Mouse (Mus musculus) liver, postnatal 0 days (tissue): ENCODE results near the gene Tspan14. TPM values are rescaled to one million over a fixed set of nuclear protein-coding genes. Genes with fewer than 3 reads are reported as not detected.
A peak's percentile ranks its signal among the peaks of the same experiment; 100 is the strongest.

Experiments
- ATAC-seq: fragments of 200-750 bp; cut with Nextera tagmentation; 2 replicates; pipeline ENCODE4 v1.8.0; 2017; ENCODE audit warnings: mild to moderate bottlenecking, moderate library complexity
- DNase-seq: peaks from one replicate; pipeline ENCODE4 v3.0.0-alpha.2; 2016
- H3K27ac ChIP-seq: fragments of 300-500 bp; sonication (generic); 2 replicates; pipeline ENCODE4 v1.5.1; 2014; ENCODE audit warnings: antibody characterized with exemption, moderate library complexity, mild to moderate bottlenecking, low read depth
- H3K27me3 ChIP-seq: fragments of 300-500 bp; sonication (generic); 2 replicates; pipeline ENCODE4 v1.6.1; 2014; ENCODE audit warnings: low read length, control low read depth, mixed read lengths; ENCODE audit not compliant: insufficient read depth
- H3K36me3 ChIP-seq: fragments of 300-500 bp; sonication (generic); replicated peaks from 2 replicates; pipeline ENCODE4 v1.6.1; 2014; ENCODE audit warnings: mild to moderate bottlenecking, control low read depth, low read length, moderate library complexity, mixed read lengths; ENCODE audit not compliant: insufficient read depth
- H3K4me1 ChIP-seq: fragments of 300-500 bp; sonication (generic); 2 replicates; pipeline ENCODE4 v1.6.1; 2014; ENCODE audit warnings: antibody characterized with exemption, mild to moderate bottlenecking, control low read depth; ENCODE audit not compliant: insufficient read depth
- H3K4me2 ChIP-seq: fragments of 300-500 bp; sonication (generic); 2 replicates; pipeline ENCODE4 v1.6.1; 2014; ENCODE audit warnings: low read depth, mild to moderate bottlenecking, low read length, moderate library complexity, mixed read lengths
- H3K4me3 ChIP-seq: fragments of 300-500 bp; sonication (generic); 2 replicates; pipeline ENCODE4 v1.5.1; 2014; ENCODE audit warnings: low read depth, low read length
- H3K9ac ChIP-seq: fragments of 300-500 bp; sonication (generic); replicated peaks from 2 replicates; pipeline ENCODE4 v1.6.1; 2014; ENCODE audit warnings: mild to moderate bottlenecking, moderate library complexity
- H3K9me3 ChIP-seq: fragments of 300-500 bp; sonication (generic); 2 replicates; pipeline ENCODE4 v1.6.1; 2016; ENCODE audit warnings: mild to moderate bottlenecking, control low read depth, low read length, mixed read lengths
- CTCF ChIP-seq: sonication (generic); IDR thresholded peaks from 2 replicates; pipeline ENCODE4 v1.5.1; 2016; ENCODE audit warnings: antibody characterized with exemption, low read depth
- EP300 ChIP-seq: IDR thresholded peaks from 2 replicates; pipeline ENCODE4 v1.6.1; 2016; ENCODE audit warnings: antibody characterized with exemption, low read depth, mild to moderate bottlenecking
- WGBS: fragments of 180-500 bp; shearing (Covaris S2); extraction: QIAGEN DNeasy Blood & Tissue Kit; methylation state at CpG from one replicate; pipeline ENCODE4 v1.1.7; 2014; ENCODE audit not compliant: insufficient replicate concordance; 5-methylcytosine and 5-hydroxymethylcytosine counted together
- polyA plus RNA-seq: library from polyadenylated mRNA; unstranded; fragments of >200 nt; fragmentation: Nextera tagmentation; extraction: Ambion mirVana; gene quantifications from 2 replicates; pipeline ENCODE4 v1.2.1, GENCODE M21; 2015

Tspan14 gene
- polyA plus RNA-seq, 1 experiment from 2014 or later = 24.9 TPM

DNA sequence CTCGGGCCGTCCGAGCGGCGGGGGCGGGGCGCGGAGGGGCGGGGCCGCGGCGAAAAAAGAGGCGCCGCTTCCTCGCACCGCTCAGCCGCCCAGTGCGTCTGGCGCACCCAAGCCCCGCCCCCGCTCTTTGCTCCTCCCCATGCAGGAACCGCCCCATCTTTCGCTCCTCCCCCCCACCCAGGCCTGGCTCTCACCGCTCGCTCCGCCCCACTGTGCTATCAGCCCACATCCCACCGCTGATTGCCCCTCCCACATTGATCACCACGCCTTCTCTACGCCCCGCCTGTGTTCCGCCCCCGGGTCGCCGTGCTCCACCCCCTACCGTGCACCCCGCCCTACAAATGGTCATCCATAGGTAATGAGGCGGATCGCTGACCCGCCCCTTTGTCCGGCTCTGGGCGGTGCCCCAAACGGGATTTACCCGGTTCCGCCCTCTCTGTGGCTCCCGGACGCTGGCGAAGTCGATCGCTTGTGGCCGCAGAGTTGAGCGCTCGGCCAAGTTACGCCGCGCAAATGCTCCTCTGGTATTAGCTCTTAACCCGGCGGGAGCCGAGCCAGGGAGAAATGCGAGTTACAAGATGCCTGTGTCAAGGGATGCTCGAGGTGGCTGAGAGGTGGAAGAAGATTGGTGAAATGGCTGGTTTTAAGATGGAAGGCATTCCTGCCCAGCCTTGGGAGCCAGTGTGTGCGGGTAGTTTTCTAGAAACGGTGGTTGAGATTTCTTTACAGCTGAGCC, 423 bp upstream of the Tspan14 start:
- Histone ChIP-seq H3K4me3 (peak overlapping the region; percentile 93), H3K27me3 (no peaks in the 10 kb centered on the region), H3K27ac (peak overlapping the region; percentile 98), H3K9me3 (no peaks in the 10 kb centered on the region), H3K4me1 (peaks cover 49% of the 10 kb centered on the region), H3K9ac (peak overlapping the region; percentile 99), H3K4me2 (peak overlapping the region; percentile 93), H3K36me3 (no peaks in the 10 kb centered on the region)
- 3% methylated on average over 45 of the region's 62 CpGs for WGBS
- peak; percentile 100 for DNase-seq
- TF ChIP-seq EP300 (no peak), CTCF (no peak)
- peak; percentile 88 for ATAC-seq

DNA sequence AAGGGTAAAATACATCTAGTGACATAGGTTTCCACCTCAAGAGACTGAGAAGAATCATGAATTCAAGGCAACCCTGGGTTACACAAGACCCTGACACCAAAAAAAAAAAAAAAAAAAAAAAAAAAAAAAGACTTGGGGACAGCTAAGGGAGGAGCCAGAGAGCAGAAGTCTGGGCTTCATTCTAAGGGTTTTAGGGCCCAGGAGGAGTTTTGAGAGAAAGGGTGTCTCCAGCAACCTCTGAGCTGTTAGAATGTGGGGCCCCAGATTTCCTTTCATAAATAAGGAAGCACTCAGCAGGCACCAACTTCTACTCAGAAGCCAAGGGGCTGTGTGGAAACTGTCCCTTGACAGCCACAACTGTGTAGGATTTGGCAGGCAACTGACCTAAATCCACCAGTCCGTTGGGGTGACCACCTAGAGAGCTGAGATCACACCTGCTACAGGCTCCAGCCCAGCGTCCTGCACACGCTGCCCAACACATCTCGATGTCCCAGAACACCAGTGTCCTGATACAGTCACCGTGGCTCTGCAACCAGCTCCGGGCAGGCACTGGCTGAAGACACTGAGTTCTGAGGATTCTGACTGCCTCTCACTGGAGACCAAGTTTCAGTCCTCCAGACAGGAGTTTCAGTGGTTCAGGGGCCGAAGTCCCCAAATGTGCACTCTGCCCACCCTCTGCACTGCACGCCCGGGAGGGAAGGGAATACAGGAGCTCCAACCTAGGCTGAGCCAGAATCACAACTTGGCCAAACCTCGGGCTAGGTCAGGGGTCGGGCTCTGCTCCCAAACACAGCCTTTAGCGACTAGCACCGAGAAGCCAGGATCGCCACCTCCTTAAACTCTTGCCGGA, 875 bp downstream of the Tspan14 start:
- H3K9ac ChIP-seq = peak overlapping the region; percentile 99
- H3K36me3 ChIP-seq = no peaks in the 10 kb centered on the region
- ATAC-seq (no peak), DNase-seq (peak; percentile 42)
- H3K4me1 ChIP-seq = peaks cover 53% of the 10 kb centered on the region
- peak overlapping the region; percentile 93 for H3K4me3 ChIP-seq
- peak overlapping the region; percentile 93 for H3K4me2 ChIP-seq
- TF ChIP-seq EP300 = no peak
- TF ChIP-seq CTCF = no peak
- under 1% methylated on average over 15 of the region's 15 CpGs for WGBS
- H3K9me3 ChIP-seq = no peaks in the 10 kb centered on the region
- no peaks in the 10 kb centered on the region for H3K27me3 ChIP-seq
- peak overlapping the region; percentile 98 for H3K27ac ChIP-seq

GRCm38 (mm10) chr14:40964881-40965280, 1.7 kb downstream of the Tspan14 start:
- Histone ChIP-seq H3K4me2 (peak overlapping the region; percentile 93), H3K27ac (peak overlapping the region; percentile 98), H3K36me3 (no peaks in the 10 kb centered on the region), H3K9me3 (no peaks in the 10 kb centered on the region), H3K9ac (peak overlapping the region; percentile 99), H3K4me1 (peaks cover 60% of the 10 kb centered on the region), H3K27me3 (no peaks in the 10 kb centered on the region), H3K4me3 (peak overlapping the region; percentile 93)
- TF ChIP-seq CTCF (no peak), EP300 (no peak)
- ATAC-seq (no peak), DNase-seq (peak; percentile 23)

GRCm38 (mm10) chr14:40964214-40964610, 2.4 kb downstream of the Tspan14 start:
- no peak overlapping the region for H3K27ac ChIP-seq
- H3K4me3 ChIP-seq = no peak overlapping the region
- H3K9ac ChIP-seq = no peak overlapping the region
- DNase-seq = peak; percentile 9
- H3K27me3 ChIP-seq = no peaks in the 10 kb centered on the region
- peak overlapping the region; percentile 93 for H3K4me2 ChIP-seq
- H3K4me1 ChIP-seq = peaks cover 67% of the 10 kb centered on the region
- 80% methylated on average over 3 of the region's 3 CpGs for WGBS
- no peak for TF ChIP-seq CTCF
- TF ChIP-seq EP300 = no peak
- no peak for ATAC-seq
- no peaks in the 10 kb centered on the region for H3K9me3 ChIP-seq
- H3K36me3 ChIP-seq = no peaks in the 10 kb centered on the region

DNA sequence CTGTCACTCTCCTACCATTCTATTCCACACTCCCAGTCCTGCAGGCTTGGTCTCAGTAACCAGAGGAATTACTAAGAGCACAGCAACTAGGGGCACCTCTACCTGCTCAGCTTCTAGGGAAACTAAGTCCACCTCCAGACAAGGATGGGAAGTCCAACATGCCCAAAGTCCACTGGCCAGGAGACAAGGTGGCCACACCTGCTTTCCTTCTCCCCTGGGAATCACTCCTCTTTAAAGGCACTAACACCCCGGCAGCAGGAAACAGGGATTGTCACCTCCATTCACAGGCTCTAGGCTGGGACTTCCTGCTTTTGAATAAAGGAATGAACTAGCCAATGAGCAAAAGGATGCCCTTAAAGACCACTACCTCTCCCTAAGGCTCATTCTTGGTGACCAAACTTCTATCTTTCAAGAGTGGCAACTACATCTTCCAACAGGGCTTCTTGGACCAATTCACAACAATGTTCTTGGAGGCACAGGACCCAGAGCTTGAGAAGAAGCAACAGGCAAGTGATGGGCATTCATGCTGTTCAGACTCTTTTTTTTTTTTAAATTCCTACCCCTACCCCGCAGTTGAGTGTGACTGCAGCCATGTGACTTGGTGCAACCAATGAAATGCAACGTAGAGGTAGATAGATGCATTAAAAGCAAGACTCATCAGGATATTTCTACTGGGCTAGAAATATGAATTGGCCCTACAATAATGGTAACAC, 3.0 kb downstream of the Tspan14 start:
- 41% methylated on average over 3 of the region's 3 CpGs for WGBS
- Histone ChIP-seq H3K36me3 (no peaks in the 10 kb centered on the region), H3K4me2 (peak overlapping the region; percentile 93), H3K27me3 (no peaks in the 10 kb centered on the region), H3K4me3 (peak overlapping the region; percentile 5; the same call in 1 of the 2 replicates), H3K4me1 (peaks cover 72% of the 10 kb centered on the region), H3K27ac (peak overlapping the region; percentile 64), H3K9ac (peak overlapping the region; percentile 24; the same call in 1 of the 2 replicates), H3K9me3 (no peaks in the 10 kb centered on the region)
- TF ChIP-seq CTCF (no peak), EP300 (no peak)
- ATAC-seq (no peak), DNase-seq (peak; percentile 12)
